Mouse (Mus musculus): ENCODE data around the gene Dclre1a. TPM values are rescaled to one million over a fixed set of nuclear protein-coding genes. Genes with fewer than 3 reads are reported as not detected.

Dclre1a gene
- polyA plus RNA-seq, 1 experiment from 2014 or later, result 25.3 TPM

DNA sequence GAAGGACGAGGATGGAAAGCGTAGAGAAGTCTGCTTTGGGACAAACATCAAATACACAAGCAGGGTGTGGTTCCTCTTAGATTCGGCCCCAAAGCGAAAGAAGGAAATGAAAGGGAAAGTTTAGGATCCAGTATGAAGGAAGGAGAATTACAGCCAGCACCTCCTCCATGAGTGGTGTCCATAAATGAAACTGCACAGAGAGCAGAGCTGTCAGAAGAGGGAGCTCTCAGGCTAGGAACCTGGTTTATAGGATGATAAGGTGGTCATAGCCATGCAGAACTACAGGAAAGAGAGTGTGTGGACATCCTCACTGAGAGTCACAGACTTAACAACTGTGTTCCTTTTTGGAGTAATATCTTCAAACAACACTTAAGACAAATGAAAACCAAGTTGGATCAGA is 18.0 kb upstream of the Dclre1a start:
- WGBS, result 95% methylated on average over 4 of the region's 4 CpGs
- no peak overlapping the region for H3K9ac ChIP-seq (replicated peaks; ENCODE audit: low read length)
- H3K4me3 ChIP-seq (ENCODE audit: low read depth, low read length), result no peak overlapping the region
- no peaks in the 10 kb centered on the region for H3K4me1 ChIP-seq (ENCODE audit: control insufficient read depth, insufficient read depth, low read length)
- DNase-seq (ENCODE audit: low spot score) (peak; percentile 52), ATAC-seq (replicated peaks; ENCODE audit: insufficient number of reproducible peaks, low FRiP score, low TSS enrichment, low read depth) (no peak)
- no peaks in the 10 kb centered on the region for H3K36me3 ChIP-seq (replicated peaks; ENCODE audit: control insufficient read depth, insufficient read depth, low read depth, low read length)
- no peaks in the 10 kb centered on the region for H3K9me3 ChIP-seq (replicated peaks; ENCODE audit: control insufficient read depth, low read length)
- H3K27ac ChIP-seq (replicated peaks; ENCODE audit: low read depth, low read length), result no peak overlapping the region
- no peaks in the 10 kb centered on the region for H3K27me3 ChIP-seq (ENCODE audit: control insufficient read depth, insufficient read depth, low read length)
- no peak overlapping the region for H3K4me2 ChIP-seq (ENCODE audit: low read depth, low read length)

DNA sequence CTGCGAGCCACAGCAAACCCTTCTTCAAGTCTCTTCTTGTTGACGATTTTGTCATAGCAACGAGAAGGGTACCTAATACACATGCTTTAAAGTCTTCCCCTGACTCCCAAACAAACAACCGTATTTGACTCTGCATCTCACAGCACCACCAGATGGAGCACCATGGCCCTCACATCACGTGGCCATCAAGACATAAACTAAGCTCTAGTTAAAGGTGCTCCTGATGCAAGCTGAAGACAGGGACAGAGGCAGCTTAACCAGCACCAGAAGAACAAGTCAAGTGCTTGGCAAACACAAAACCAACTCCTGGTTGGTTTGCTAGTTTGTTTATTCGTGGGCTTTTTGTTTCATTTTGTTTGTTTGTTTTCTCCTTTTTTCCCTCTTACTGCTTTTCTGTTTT is 17.3 kb upstream of the Dclre1a start:
- Histone ChIP-seq H3K4me3 (ENCODE audit: low read depth, low read length) (no peak overlapping the region), H3K9me3 (replicated peaks; ENCODE audit: control insufficient read depth, low read length) (no peaks in the 10 kb centered on the region)
- DNase-seq (ENCODE audit: low spot score), result peak; percentile 4

GRCm38 (mm10) chr19:56563469-56563868 is 15.4 kb upstream of the Dclre1a start:
- no peak overlapping the region for H3K9ac ChIP-seq (replicated peaks; ENCODE audit: low read length)
- H3K9me3 ChIP-seq (replicated peaks; ENCODE audit: control insufficient read depth, low read length), result no peaks in the 10 kb centered on the region
- H3K4me2 ChIP-seq (ENCODE audit: low read depth, low read length), result no peak overlapping the region
- H3K27me3 ChIP-seq (ENCODE audit: control insufficient read depth, insufficient read depth, low read length), result no peaks in the 10 kb centered on the region
- DNase-seq (ENCODE audit: low spot score), result no peak
- no peak overlapping the region for H3K27ac ChIP-seq (replicated peaks; ENCODE audit: low read depth, low read length)
- H3K4me3 ChIP-seq (ENCODE audit: low read depth, low read length), result no peak overlapping the region
- ATAC-seq (replicated peaks; ENCODE audit: insufficient number of reproducible peaks, low FRiP score, low TSS enrichment, low read depth), result no peak
- H3K36me3 ChIP-seq (replicated peaks; ENCODE audit: control insufficient read depth, insufficient read depth, low read depth, low read length), result no peaks in the 10 kb centered on the region; the same call in 1 of the 2 replicates
- no peaks in the 10 kb centered on the region for H3K4me1 ChIP-seq (ENCODE audit: control insufficient read depth, insufficient read depth, low read length)
- WGBS, result 91% methylated on average over 3 of the region's 3 CpGs

More for the DNA sequence above, 17.3 kb upstream of the Dclre1a start:
- no peak overlapping the region for H3K9ac ChIP-seq (replicated peaks; ENCODE audit: low read length)
- no peak overlapping the region for H3K27ac ChIP-seq (replicated peaks; ENCODE audit: low read depth, low read length)
- H3K36me3 ChIP-seq (replicated peaks; ENCODE audit: control insufficient read depth, insufficient read depth, low read depth, low read length), result no peaks in the 10 kb centered on the region
- no peaks in the 10 kb centered on the region for H3K27me3 ChIP-seq (ENCODE audit: control insufficient read depth, insufficient read depth, low read length)
- no peaks in the 10 kb centered on the region for H3K4me1 ChIP-seq (ENCODE audit: control insufficient read depth, insufficient read depth, low read length)
- no peak for ATAC-seq (replicated peaks; ENCODE audit: insufficient number of reproducible peaks, low FRiP score, low TSS enrichment, low read depth)
- 70% methylated on average over 6 of the region's 6 CpGs for WGBS
- H3K4me2 ChIP-seq (ENCODE audit: low read depth, low read length), result no peak overlapping the region

GRCm38 (mm10) chr19:56562433-56563138 is 14.6 kb upstream of the Dclre1a start:
- no peaks in the 10 kb centered on the region for H3K4me1 ChIP-seq (ENCODE audit: control insufficient read depth, insufficient read depth, low read length)
- ATAC-seq (replicated peaks; ENCODE audit: insufficient number of reproducible peaks, low FRiP score, low TSS enrichment, low read depth), result no peak
- no peak overlapping the region for H3K9ac ChIP-seq (replicated peaks; ENCODE audit: low read length)
- H3K27ac ChIP-seq (replicated peaks; ENCODE audit: low read depth, low read length), result no peak overlapping the region
- 93% methylated on average over 9 of the region's 9 CpGs for WGBS
- H3K4me3 ChIP-seq (ENCODE audit: low read depth, low read length), result no peak overlapping the region
- no peaks in the 10 kb centered on the region; the same call in 1 of the 2 replicates for H3K36me3 ChIP-seq (replicated peaks; ENCODE audit: control insufficient read depth, insufficient read depth, low read depth, low read length)
- H3K27me3 ChIP-seq (ENCODE audit: control insufficient read depth, insufficient read depth, low read length), result no peaks in the 10 kb centered on the region
- H3K4me2 ChIP-seq (ENCODE audit: low read depth, low read length), result no peak overlapping the region
- no peaks in the 10 kb centered on the region for H3K9me3 ChIP-seq (replicated peaks; ENCODE audit: control insufficient read depth, low read length)
- DNase-seq (ENCODE audit: low spot score), result no peak

GRCm38 (mm10) chr19:56555972-56556371 is 8.0 kb upstream of the Dclre1a start:
- no peaks in the 10 kb centered on the region for H3K27me3 ChIP-seq (ENCODE audit: control insufficient read depth, insufficient read depth, low read length)
- DNase-seq (ENCODE audit: low spot score) (no peak), ATAC-seq (replicated peaks; ENCODE audit: insufficient number of reproducible peaks, low FRiP score, low TSS enrichment, low read depth) (no peak)
- H3K4me3 ChIP-seq (ENCODE audit: low read depth, low read length), result no peak overlapping the region
- H3K4me1 ChIP-seq (ENCODE audit: control insufficient read depth, insufficient read depth, low read length), result no peaks in the 10 kb centered on the region
- no peaks in the 10 kb centered on the region for H3K9me3 ChIP-seq (replicated peaks; ENCODE audit: control insufficient read depth, low read length)
- 87% methylated on average over 5 of the region's 5 CpGs for WGBS
- no peak overlapping the region for H3K9ac ChIP-seq (replicated peaks; ENCODE audit: low read length)
- no peak overlapping the region for H3K4me2 ChIP-seq (ENCODE audit: low read depth, low read length)
- H3K36me3 ChIP-seq (replicated peaks; ENCODE audit: control insufficient read depth, insufficient read depth, low read depth, low read length), result peaks cover 7% of the 10 kb centered on the region; the same call in 1 of the 2 replicates
- H3K27ac ChIP-seq (replicated peaks; ENCODE audit: low read depth, low read length), result no peak overlapping the region

GRCm38 (mm10) chr19:56553177-56553576 is 5.2 kb upstream of the Dclre1a start:
- no peaks in the 10 kb centered on the region for H3K9me3 ChIP-seq (replicated peaks; ENCODE audit: control insufficient read depth, low read length)
- 92% methylated on average over 3 of the region's 3 CpGs for WGBS
- H3K9ac ChIP-seq (replicated peaks; ENCODE audit: low read length), result no peak overlapping the region
- no peak overlapping the region for H3K27ac ChIP-seq (replicated peaks; ENCODE audit: low read depth, low read length)
- no peak overlapping the region for H3K4me2 ChIP-seq (ENCODE audit: low read depth, low read length)
- DNase-seq (ENCODE audit: low spot score) (no peak), ATAC-seq (replicated peaks; ENCODE audit: insufficient number of reproducible peaks, low FRiP score, low TSS enrichment, low read depth) (no peak)
- H3K27me3 ChIP-seq (ENCODE audit: control insufficient read depth, insufficient read depth, low read length), result no peaks in the 10 kb centered on the region
- no peaks in the 10 kb centered on the region for H3K4me1 ChIP-seq (ENCODE audit: control insufficient read depth, insufficient read depth, low read length)
- H3K4me3 ChIP-seq (ENCODE audit: low read depth, low read length), result no peak overlapping the region
- peaks cover 7% of the 10 kb centered on the region; the same call in 1 of the 2 replicates for H3K36me3 ChIP-seq (replicated peaks; ENCODE audit: control insufficient read depth, insufficient read depth, low read depth, low read length)

GRCm38 (mm10) chr19:56549033-56549680 is 1.1 kb upstream of the Dclre1a start:
- Histone ChIP-seq H3K4me1 (ENCODE audit: control insufficient read depth, insufficient read depth, low read length) (no peaks in the 10 kb centered on the region), H3K9ac (replicated peaks; ENCODE audit: low read length) (peak overlapping the region; percentile 95), H3K4me2 (ENCODE audit: low read depth, low read length) (peak overlapping the region; percentile 44), H3K27ac (replicated peaks; ENCODE audit: low read depth, low read length) (peak overlapping the region; percentile 97), H3K4me3 (ENCODE audit: low read depth, low read length) (peak overlapping the region; percentile 94), H3K27me3 (ENCODE audit: control insufficient read depth, insufficient read depth, low read length) (no peaks in the 10 kb centered on the region), H3K36me3 (replicated peaks; ENCODE audit: control insufficient read depth, insufficient read depth, low read depth, low read length) (peaks cover 4% of the 10 kb centered on the region; the same call in 1 of the 2 replicates), H3K9me3 (replicated peaks; ENCODE audit: control insufficient read depth, low read length) (no peaks in the 10 kb centered on the region)
- ATAC-seq (replicated peaks; ENCODE audit: insufficient number of reproducible peaks, low FRiP score, low TSS enrichment, low read depth) (peak; percentile 6; the same call in 1 of the 2 replicates), DNase-seq (ENCODE audit: low spot score) (peak; percentile 61)
- 22% methylated on average over 18 of the region's 18 CpGs for WGBS
